Mouse (Mus musculus) megakaryocyte, embryonic 14.5 days (primary cell): ENCODE data around the gene Plxnc1. TPM values are rescaled to one million over a fixed set of nuclear protein-coding genes. Genes with fewer than 3 reads are reported as not detected.

ENCODE experiments used
- H3K27me3 ChIP-seq: replicated peaks from 2 replicates; pipeline ENCODE3; 2012; ENCODE audit warnings: inconsistent platforms
- H3K36me3 ChIP-seq: replicated peaks from 2 replicates; pipeline ENCODE3; 2012; ENCODE audit warnings: low read length, inconsistent platforms, mixed read lengths
- H3K4me1 ChIP-seq: 2 replicates; pipeline ENCODE4 v1.6.1; 2012; ENCODE audit warnings: inconsistent platforms
- H3K4me3 ChIP-seq: replicated peaks from 2 replicates; pipeline ENCODE3; 2012; ENCODE audit warnings: moderate library complexity, mild to moderate bottlenecking, inconsistent platforms
- H3K9me3 ChIP-seq: 2 replicates; pipeline ENCODE4 v1.6.1; 2012; ENCODE audit warnings: inconsistent platforms
- FLI1 ChIP-seq: IDR thresholded peaks from 2 replicates; pipeline ENCODE4 v1.6.1; 2012; ENCODE audit warnings: low read length, inconsistent platforms, mixed read lengths
- GATA1 ChIP-seq: IDR thresholded peaks from 3 replicates; pipeline ENCODE4 v1.6.1; 2012; ENCODE audit warnings: mixed read lengths, low read length, inconsistent platforms, borderline replicate concordance
- polyA plus RNA-seq: library from polyadenylated mRNA; stranded (reverse); fragments of >175 nt; gene quantifications from 2 replicates; pipeline ENCODE4 v1.2.3, GENCODE M21; 2012; ENCODE audit warnings: low replicate concordance; ENCODE audit not compliant: insufficient read depth

The Plxnc1 gene
- polyA plus RNA-seq, 1 experiment: 3.7 TPM

- peaks cover 100% of the 10 kb centered on the region for H3K36me3 ChIP-seq
- H3K4me3 ChIP-seq: no peak overlapping the region
- peaks cover 53% of the 10 kb centered on the region for H3K4me1 ChIP-seq
- H3K27me3 ChIP-seq: no peaks in the 10 kb centered on the region
- H3K9me3 ChIP-seq: no peaks in the 10 kb centered on the region
- TF ChIP-seq FLI1: no peak
- no peak for TF ChIP-seq GATA1
Observed at GRCm38 (mm10) chr10:94844692-94845091, 99.9 kb downstream of the Plxnc1 start.

DNA sequence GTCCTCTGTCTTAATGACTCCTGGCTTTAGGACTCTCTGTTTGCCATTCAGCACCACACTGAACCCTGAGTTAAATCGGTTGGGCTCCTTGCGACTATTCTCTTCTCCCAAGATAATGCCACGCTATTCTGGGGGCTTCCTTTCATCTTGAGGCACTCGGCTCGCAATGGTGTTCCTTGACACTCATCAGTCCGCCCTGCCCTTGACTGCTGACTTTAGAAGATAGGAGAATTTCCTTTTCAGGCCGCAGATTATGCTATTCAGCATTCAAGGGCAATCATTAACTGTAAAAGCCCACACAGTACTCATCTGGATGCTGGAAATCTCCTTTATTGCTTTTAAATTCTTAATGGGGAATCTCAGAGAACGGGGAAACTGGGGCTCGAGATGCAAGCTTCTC, 108.8 kb downstream of the Plxnc1 start:
- H3K4me3 ChIP-seq: no peak overlapping the region
- no peaks in the 10 kb centered on the region for H3K27me3 ChIP-seq
- TF ChIP-seq FLI1 (no peak), GATA1 (no peak)
- H3K36me3 ChIP-seq: peaks cover 98% of the 10 kb centered on the region
- H3K9me3 ChIP-seq: no peaks in the 10 kb centered on the region
- peaks cover 27% of the 10 kb centered on the region for H3K4me1 ChIP-seq

GRCm38 (mm10) chr10:94829407-94829806, 115.2 kb downstream of the Plxnc1 start:
- Histone ChIP-seq H3K9me3 (no peaks in the 10 kb centered on the region), H3K4me1 (peaks cover 42% of the 10 kb centered on the region), H3K36me3 (peaks cover 99% of the 10 kb centered on the region), H3K4me3 (peak overlapping the region; percentile 74), H3K27me3 (no peaks in the 10 kb centered on the region)
- TF ChIP-seq GATA1 (no peak), FLI1 (no peak)

DNA sequence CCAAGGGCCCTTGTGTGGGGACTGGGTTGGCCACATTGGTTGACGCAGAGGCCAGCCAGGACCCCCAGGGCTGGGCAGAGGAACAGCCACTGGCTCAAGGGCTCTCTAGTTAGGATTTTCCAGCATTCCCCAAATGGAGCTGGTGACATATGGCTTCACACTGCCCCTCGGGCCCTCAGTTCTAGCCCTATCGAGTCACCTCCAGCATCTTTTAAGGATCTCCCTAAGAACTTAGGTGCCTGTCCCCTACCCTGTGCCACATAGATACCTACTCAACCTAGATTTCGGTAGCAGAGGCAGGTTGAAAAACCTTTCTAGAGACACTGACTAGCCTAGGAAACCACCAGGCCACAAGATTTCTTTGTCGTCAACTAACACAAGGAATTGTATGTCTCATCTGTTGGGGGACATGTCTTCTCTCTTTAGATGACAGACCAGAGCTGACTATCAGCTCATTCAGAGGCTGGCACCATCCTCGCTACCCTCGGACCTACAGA, 115.9 kb downstream of the Plxnc1 start:
- peak overlapping the region; percentile 74 for H3K4me3 ChIP-seq
- TF ChIP-seq GATA1 (no peak), FLI1 (no peak)
- no peaks in the 10 kb centered on the region for H3K27me3 ChIP-seq
- H3K4me1 ChIP-seq: peaks cover 39% of the 10 kb centered on the region
- H3K9me3 ChIP-seq: no peaks in the 10 kb centered on the region
- H3K36me3 ChIP-seq: peaks cover 99% of the 10 kb centered on the region

DNA sequence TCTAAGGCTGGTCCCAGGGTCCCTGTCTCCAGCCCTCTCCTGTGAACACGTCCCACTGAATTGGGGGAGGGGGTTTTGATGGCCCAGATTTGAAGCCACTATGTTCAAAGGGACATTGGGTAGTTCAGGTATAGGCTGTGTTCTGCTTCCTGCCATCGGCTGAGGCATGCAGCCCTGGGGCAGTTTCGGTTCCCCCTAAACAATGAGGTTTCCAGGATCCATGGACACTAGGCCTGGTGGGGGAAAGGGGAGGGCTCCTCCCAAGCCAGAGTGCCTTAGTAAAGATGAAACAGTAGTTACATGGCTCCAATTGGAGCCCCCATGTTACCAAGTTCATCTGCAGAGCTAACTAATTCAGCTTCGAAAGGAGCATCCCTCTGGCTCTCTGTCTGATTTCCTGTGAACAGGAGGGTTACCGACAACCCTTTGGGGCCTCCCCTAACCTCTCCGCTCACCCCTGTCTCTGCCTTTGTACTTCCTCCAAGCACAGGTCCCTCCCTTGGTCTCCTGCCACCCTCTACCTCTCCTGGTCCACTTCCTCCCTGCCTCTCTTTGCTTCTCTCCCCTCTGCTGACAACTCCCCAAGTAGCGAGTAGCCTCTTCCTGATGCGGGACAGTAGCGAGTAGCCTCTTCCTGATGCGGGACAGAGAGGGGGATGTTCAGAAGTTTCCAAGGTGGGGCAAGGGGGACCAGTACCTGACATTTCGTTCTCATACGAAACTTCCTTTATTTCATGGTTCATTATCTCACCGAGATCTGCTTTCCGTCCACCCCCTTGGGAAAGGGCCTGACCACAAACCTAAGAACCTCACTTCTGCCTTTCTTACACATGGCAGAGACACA, 116.5 kb downstream of the Plxnc1 start:
- Histone ChIP-seq H3K9me3 (no peaks in the 10 kb centered on the region), H3K36me3 (peaks cover 99% of the 10 kb centered on the region), H3K4me1 (peaks cover 39% of the 10 kb centered on the region), H3K4me3 (no peak overlapping the region), H3K27me3 (no peaks in the 10 kb centered on the region)
- TF ChIP-seq GATA1 (no peak), FLI1 (no peak)

DNA sequence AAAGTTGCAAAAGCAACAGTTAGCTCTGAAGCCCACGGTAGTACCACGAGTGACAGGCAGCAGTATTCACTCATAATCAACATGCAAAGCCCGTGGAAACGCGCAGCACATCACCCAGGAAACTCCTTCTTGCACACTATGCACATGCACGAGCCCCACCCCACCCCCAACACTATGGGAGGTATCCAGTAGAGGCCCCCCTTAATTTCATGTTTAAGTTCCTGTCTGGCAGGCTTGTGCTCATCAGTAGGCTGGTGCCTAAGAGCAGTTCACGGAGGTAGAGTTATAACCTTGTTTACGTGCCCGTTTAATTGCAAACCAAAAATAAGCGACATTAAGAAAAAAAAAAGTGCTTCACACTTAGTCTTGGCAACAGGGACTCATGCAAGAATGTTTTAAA, 117.3 kb downstream of the Plxnc1 start:
- Histone ChIP-seq H3K4me1 (peaks cover 36% of the 10 kb centered on the region), H3K36me3 (peaks cover 99% of the 10 kb centered on the region), H3K9me3 (no peaks in the 10 kb centered on the region), H3K4me3 (no peak overlapping the region), H3K27me3 (no peaks in the 10 kb centered on the region)
- TF ChIP-seq FLI1 (no peak), GATA1 (no peak)

- TF ChIP-seq GATA1 (no peak), FLI1 (no peak)
- Histone ChIP-seq H3K4me3 (no peak overlapping the region), H3K4me1 (peaks cover 36% of the 10 kb centered on the region), H3K9me3 (no peaks in the 10 kb centered on the region), H3K27me3 (no peaks in the 10 kb centered on the region), H3K36me3 (peaks cover 99% of the 10 kb centered on the region)
Observed at GRCm38 (mm10) chr10:94826436-94826835, 118.2 kb downstream of the Plxnc1 start.

DNA sequence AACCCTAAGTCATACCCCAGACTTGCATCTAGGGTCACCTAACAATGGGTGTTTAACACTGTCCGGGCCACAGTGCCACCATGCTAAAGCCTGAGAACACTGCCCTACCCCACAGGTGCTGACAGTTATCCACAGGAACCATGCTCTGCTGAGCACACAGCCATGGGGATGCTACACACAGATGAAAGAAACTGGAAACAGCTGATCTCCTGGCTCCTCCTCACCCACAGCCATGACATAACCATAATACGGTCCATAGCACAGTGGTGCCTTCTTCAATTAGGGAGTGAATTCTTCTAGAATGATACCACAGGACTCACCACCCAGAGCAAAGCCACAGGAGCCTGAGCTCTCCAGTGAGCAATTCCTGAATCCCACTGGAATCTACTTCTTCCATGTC, 118.7 kb downstream of the Plxnc1 start:
- Histone ChIP-seq H3K9me3 (no peaks in the 10 kb centered on the region), H3K27me3 (no peaks in the 10 kb centered on the region), H3K36me3 (peaks cover 99% of the 10 kb centered on the region), H3K4me3 (no peak overlapping the region), H3K4me1 (peaks cover 32% of the 10 kb centered on the region)
- TF ChIP-seq FLI1: no peak
- no peak for TF ChIP-seq GATA1

GRCm38 (mm10) chr10:94823971-94824760, 120.5 kb downstream of the Plxnc1 start:
- H3K27me3 ChIP-seq: no peaks in the 10 kb centered on the region
- H3K4me3 ChIP-seq: no peak overlapping the region
- TF ChIP-seq FLI1: no peak
- no peak for TF ChIP-seq GATA1
- H3K4me1 ChIP-seq: peaks cover 25% of the 10 kb centered on the region
- H3K9me3 ChIP-seq: no peaks in the 10 kb centered on the region
- H3K36me3 ChIP-seq: peaks cover 98% of the 10 kb centered on the region
